Mouse (Mus musculus) midbrain, embryonic 13.5 days (tissue): ENCODE data around the gene Tbl1xr1. TPM values are rescaled to one million over a fixed set of nuclear protein-coding genes. Genes with fewer than 3 reads are reported as not detected.

Experiments
- ATAC-seq: fragments of 200-750 bp; cut with Nextera tagmentation; 2 replicates; pipeline ENCODE4 v1.8.0; 2017; ENCODE audit warnings: mild to moderate bottlenecking, moderate TSS enrichment, moderate library complexity
- H3K27ac ChIP-seq: fragments of 300-500 bp; sonication (generic); 2 replicates; pipeline ENCODE4 v1.5.1; 2015; ENCODE audit warnings: inconsistent platforms, mild to moderate bottlenecking, moderate library complexity
- H3K27me3 ChIP-seq: fragments of 300-500 bp; sonication (generic); 2 replicates; pipeline ENCODE4 v1.6.1; 2015; ENCODE audit warnings: mild to moderate bottlenecking, inconsistent platforms
- H3K36me3 ChIP-seq: fragments of 300-500 bp; sonication (generic); 2 replicates; pipeline ENCODE4 v1.6.1; 2015; ENCODE audit warnings: mild to moderate bottlenecking, inconsistent platforms
- H3K4me1 ChIP-seq: fragments of 300-500 bp; sonication (generic); replicated peaks from 2 replicates; pipeline ENCODE4 v1.6.1; 2015; ENCODE audit warnings: inconsistent platforms
- H3K4me2 ChIP-seq: fragments of 300-500 bp; sonication (generic); replicated peaks from 2 replicates; pipeline ENCODE4 v1.6.1; 2015; ENCODE audit warnings: moderate library complexity, mild to moderate bottlenecking, inconsistent platforms
- H3K4me3 ChIP-seq: fragments of 300-500 bp; sonication (generic); replicated peaks from 2 replicates; pipeline ENCODE4 v1.5.1; 2015; ENCODE audit warnings: mild to moderate bottlenecking, inconsistent platforms
- H3K9ac ChIP-seq: fragments of 300-500 bp; sonication (generic); replicated peaks from 2 replicates; pipeline ENCODE4 v1.6.1; 2015; ENCODE audit warnings: mild to moderate bottlenecking, inconsistent platforms
- H3K9me3 ChIP-seq: fragments of 300-500 bp; sonication (generic); 2 replicates; pipeline ENCODE4 v1.6.1; 2016; ENCODE audit warnings: mild to moderate bottlenecking, inconsistent platforms
- WGBS: fragments of 180-500 bp; shearing (Covaris S2); methylation state at CpG from one replicate; pipeline ENCODE4 v1.1.7; 2015; 5-methylcytosine and 5-hydroxymethylcytosine counted together
- polyA plus RNA-seq: library from polyadenylated mRNA; unstranded; fragments of >200 nt; fragmentation: Nextera tagmentation; extraction: Ambion mirVana; gene quantifications from 2 replicates; pipeline ENCODE4 v1.2.1, GENCODE M21; 2015

The Tbl1xr1 gene
- polyA plus RNA-seq, 1 experiment from 2014 or later: 20.2 TPM

DNA sequence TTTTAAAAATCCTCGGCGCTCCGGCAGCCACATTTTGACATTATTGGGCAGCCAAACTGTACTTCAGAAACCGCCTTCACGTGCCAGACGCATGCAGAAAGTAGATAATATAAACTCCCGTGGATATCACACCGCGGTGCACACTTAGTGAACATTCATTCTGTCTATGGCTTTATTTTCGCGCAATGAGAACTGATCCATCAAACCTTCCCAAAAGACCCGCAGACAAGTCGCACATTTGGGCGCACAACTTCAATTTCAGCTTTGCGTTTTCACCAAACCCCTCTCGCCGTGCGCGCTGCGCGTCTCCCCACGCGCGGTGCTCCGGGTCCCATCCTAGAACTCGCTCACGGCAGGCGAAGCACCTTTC lies 950 bp upstream of the Tbl1xr1 start:
- H3K4me3 ChIP-seq: peak overlapping the region; percentile 91
- no peaks in the 10 kb centered on the region for H3K27me3 ChIP-seq
- no peaks in the 10 kb centered on the region for H3K36me3 ChIP-seq
- peak overlapping the region; percentile 80 for H3K9ac ChIP-seq
- H3K4me2 ChIP-seq: peak overlapping the region; percentile 74
- H3K9me3 ChIP-seq: no peaks in the 10 kb centered on the region
- peaks cover 39% of the 10 kb centered on the region for H3K4me1 ChIP-seq
- WGBS: under 1% methylated on average over 28 of the region's 28 CpGs
- H3K27ac ChIP-seq: peak overlapping the region; percentile 99
- no peak for ATAC-seq

DNA sequence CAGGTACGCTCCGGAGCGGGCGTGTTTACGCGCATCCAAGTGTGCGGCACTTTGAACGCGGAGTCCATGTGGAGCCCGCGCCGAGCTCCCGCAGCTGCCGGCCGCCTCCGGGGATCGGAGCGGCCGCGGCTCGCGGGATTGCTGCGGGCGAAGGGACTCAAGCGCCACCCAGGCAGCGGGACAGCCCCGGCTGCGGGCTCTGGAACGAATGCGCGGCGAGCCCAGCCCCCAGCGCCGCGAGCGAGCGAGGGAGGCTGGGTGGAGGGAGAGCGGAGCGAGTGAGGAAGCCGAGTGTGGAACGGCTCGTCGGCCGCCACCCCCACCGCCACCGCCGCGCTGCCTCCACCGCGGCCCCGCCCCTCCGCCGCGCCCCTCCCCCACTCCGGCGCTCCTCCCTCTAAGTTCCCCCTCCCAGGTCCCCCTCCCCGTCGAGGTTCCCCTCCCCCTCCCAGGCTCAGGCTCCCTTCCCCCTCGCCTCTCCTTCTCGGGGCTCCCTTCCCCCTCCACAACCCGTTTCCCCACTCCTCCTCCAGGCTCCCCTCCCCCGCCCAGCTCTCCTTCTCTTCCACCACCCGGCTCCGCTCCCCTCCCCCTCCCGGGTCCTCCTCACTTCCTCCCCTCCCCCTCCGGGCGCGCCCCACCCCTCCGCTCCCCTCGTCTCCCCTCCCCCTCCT lies 428 bp upstream of the Tbl1xr1 start:
- H3K4me2 ChIP-seq: peak overlapping the region; percentile 74
- H3K9ac ChIP-seq: peak overlapping the region; percentile 80
- no peaks in the 10 kb centered on the region for H3K27me3 ChIP-seq
- peak overlapping the region; percentile 91 for H3K4me3 ChIP-seq
- no peaks in the 10 kb centered on the region for H3K36me3 ChIP-seq
- H3K27ac ChIP-seq: peak overlapping the region; percentile 99
- peak; percentile 92 for ATAC-seq
- no peaks in the 10 kb centered on the region for H3K9me3 ChIP-seq
- peaks cover 39% of the 10 kb centered on the region for H3K4me1 ChIP-seq
- WGBS: 2% methylated on average over 46 of the region's 70 CpGs

DNA sequence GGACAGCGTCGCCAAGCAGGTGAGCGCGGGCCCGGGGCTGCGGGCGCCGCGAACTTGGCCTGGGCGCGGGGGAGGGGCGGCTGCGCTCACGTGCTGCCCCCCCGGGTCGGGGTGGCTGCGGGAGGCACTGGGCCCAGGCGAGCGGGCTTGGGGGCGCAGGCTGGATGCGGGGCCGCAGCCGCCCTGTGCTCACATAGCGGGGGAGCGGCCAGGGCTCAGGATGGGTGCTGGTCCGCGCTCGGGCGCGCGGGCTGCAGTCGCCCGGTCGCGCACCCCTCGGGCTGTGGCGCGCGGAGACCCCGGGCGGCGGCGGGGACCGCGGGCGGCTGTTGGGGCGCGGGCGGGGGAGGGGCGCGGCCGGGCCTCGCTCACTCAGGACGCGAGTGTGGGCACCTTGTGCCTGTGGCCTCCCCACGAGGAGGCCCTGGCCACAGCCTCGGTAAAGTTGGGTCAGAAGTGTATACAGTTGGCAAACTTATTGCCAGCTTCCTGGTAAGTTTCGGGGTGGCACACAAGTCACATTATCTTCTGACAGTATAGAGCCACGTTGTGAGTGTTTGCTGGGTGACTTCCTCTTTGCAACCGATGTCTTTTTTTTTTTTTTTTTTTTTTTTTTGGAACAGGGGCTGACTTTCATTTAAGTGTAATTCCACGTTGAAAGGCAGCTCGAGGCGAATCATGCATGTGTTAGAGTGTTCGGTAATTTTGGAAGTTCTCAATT lies 644 bp downstream of the Tbl1xr1 start:
- H3K4me3 ChIP-seq: peak overlapping the region; percentile 91
- H3K9ac ChIP-seq: peak overlapping the region; percentile 93
- no peaks in the 10 kb centered on the region for H3K36me3 ChIP-seq
- peak overlapping the region; percentile 99 for H3K27ac ChIP-seq
- ATAC-seq: peak; percentile 86
- H3K27me3 ChIP-seq: no peaks in the 10 kb centered on the region
- no peaks in the 10 kb centered on the region for H3K9me3 ChIP-seq
- peaks cover 45% of the 10 kb centered on the region for H3K4me1 ChIP-seq
- WGBS: 0% methylated on average over 63 of the region's 64 CpGs
- peak overlapping the region; percentile 64 for H3K4me2 ChIP-seq

DNA sequence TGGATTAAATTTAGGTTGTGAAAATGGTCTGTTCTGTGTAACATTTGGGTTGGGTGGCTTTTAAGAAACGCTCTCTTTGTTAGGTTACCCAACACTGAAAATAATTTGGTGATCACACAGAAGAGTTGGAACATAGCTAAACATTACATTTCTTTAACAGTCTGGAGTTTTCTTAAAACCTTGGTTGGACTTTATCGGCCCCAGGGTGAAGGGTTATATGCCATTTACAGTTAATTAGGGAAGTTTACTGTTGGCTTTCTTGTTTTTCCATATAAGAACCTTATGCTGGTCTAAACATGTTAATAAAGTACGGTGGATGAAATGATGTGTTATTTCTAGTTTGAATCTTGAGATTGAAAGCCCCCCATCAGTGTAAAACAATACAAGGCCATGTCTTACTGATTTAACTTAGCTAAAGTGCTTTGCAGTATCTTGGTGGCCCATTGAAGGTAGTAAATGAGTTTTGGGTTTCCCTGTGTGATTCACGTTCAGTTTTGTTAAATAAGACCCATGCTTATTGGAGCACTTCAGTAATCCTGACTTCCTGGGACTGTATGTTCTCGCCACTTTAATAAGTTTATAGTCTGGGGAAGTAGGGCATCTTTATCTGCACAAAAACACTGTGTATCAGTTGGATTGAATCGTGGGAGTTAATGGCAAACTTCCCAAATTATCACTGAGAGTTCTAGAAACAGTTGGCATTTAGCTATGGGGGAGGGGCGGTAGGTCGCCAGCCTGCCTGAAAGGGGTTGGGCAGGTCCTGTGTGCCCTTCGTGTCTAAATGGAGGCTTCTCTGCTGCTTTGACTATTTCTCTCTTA lies 1.4 kb downstream of the Tbl1xr1 start:
- Histone ChIP-seq H3K4me3 (peak overlapping the region; percentile 91), H3K9me3 (no peaks in the 10 kb centered on the region), H3K27ac (peak overlapping the region; percentile 99), H3K4me2 (peak overlapping the region; percentile 64), H3K36me3 (no peaks in the 10 kb centered on the region), H3K27me3 (no peaks in the 10 kb centered on the region), H3K4me1 (peaks cover 48% of the 10 kb centered on the region), H3K9ac (peak overlapping the region; percentile 93)
- no peak for ATAC-seq
- 2% methylated on average over 9 of the region's 9 CpGs for WGBS

DNA sequence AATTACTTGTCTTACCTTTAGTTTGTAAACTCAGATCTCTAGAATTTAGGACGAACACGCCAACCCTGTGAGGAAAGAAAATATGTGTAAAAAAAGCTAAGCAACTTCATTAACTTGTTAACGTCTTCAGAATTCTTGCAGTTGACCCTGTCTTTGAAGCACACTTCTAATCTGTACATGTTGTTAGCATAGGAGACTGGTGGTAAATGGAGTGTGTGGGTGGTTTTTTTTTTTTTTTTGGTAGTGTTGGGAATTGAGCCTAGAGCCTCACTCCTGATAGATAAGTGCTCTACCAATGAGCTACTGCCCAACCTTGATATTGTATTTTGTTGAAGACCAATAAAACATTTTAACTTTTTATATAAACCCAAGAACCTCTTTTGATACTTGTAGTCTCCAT lies 2.1 kb downstream of the Tbl1xr1 start:
- H3K27me3 ChIP-seq: no peaks in the 10 kb centered on the region
- peak overlapping the region; percentile 91 for H3K4me3 ChIP-seq
- no peak for ATAC-seq
- no peak overlapping the region for H3K9ac ChIP-seq
- H3K36me3 ChIP-seq: no peaks in the 10 kb centered on the region
- no peaks in the 10 kb centered on the region for H3K9me3 ChIP-seq
- WGBS: 44% methylated on average over 3 of the region's 3 CpGs
- no peak overlapping the region for H3K27ac ChIP-seq
- H3K4me1 ChIP-seq: peaks cover 48% of the 10 kb centered on the region
- peak overlapping the region; percentile 64 for H3K4me2 ChIP-seq

DNA sequence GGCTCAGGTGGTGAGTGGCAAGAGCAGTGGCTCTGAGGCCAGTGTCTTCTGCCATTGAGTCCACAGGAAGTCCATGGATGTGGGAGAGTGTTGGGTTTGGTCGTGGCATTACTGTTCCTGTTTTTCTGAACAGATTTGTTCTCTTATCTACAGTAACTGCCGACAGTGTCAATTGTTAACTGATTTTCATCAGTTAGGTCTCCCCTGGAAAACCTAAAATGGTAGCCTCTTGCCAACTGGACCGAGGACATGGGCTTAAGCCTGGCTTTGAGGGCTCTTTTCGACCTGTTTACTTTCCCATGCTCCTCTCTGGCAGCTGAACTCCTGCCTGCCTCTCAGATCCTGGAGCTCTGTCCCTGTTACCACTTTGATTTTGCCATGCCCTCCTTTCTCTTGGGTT lies 5.4 kb downstream of the Tbl1xr1 start:
- H3K36me3 ChIP-seq: no peaks in the 10 kb centered on the region
- no peaks in the 10 kb centered on the region for H3K27me3 ChIP-seq
- no peak overlapping the region for H3K9ac ChIP-seq
- H3K27ac ChIP-seq: no peak overlapping the region
- H3K4me3 ChIP-seq: no peak overlapping the region
- H3K4me1 ChIP-seq: peaks cover 35% of the 10 kb centered on the region
- WGBS: 82% methylated on average over 4 of the region's 4 CpGs
- no peaks in the 10 kb centered on the region for H3K9me3 ChIP-seq
- no peak overlapping the region for H3K4me2 ChIP-seq
- ATAC-seq: no peak

DNA sequence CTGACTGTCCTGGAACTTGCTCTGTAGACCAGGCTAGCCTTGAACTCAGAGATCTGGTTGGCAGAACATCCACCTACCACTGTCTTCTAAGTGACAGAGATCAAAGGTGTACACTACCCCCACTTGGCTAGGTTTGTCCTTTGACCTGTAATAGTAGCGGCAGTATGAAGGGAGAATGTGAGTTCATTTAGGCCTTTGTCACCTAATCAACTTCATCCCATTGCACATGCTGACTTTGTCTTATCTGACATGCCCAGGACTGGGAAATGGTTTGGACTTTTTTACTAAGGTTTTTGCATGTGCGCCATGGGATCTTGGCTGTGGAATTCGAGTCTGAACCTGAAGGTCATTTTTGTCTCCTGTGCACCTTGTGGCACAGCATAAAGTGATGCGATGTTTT lies 6.4 kb downstream of the Tbl1xr1 start:
- H3K4me2 ChIP-seq: no peak overlapping the region
- H3K4me3 ChIP-seq: no peak overlapping the region
- WGBS: 92% methylated on average over 4 of the region's 4 CpGs
- no peaks in the 10 kb centered on the region for H3K36me3 ChIP-seq
- no peaks in the 10 kb centered on the region for H3K9me3 ChIP-seq
- H3K4me1 ChIP-seq: peaks cover 32% of the 10 kb centered on the region
- no peaks in the 10 kb centered on the region for H3K27me3 ChIP-seq
- no peak overlapping the region for H3K9ac ChIP-seq
- H3K27ac ChIP-seq: no peak overlapping the region
- no peak for ATAC-seq

DNA sequence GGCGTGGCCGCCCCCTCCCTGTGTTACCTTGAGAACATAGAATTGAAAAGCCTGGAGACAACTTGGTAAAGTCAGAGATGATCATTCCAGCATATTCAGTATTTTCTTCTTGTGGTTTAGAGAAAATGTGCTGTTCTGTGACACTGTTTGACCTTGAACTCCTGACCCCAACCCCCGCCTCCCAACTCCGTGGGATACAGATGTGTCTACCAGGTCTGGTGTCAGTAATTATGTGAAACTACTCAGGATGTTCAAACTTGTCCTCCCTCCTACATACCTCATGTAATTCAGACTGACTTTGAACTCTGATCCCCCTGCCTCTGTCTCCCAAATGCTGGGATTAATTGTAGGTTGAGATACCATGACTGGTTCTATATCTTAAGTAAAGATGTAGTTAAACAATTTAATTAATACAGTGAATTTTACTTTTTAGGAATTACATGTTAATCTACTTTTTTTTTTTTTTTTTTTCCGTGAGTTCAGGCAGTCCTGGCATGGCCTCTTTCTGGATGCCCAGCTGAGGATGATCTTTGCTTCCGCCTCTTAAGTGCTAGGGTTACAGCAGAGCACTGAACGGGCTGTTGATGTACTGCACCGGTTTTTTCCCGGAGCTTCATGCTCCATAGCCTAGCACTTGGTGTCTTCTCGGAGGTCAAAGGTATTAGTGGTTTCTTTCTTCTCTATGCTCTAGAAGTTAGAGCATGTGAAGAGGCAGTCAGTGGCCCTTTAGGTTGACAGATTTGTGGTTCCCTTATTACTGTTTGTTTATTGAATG lies 8.0 kb downstream of the Tbl1xr1 start:
- Histone ChIP-seq H3K36me3 (no peaks in the 10 kb centered on the region), H3K4me2 (no peak overlapping the region), H3K4me1 (peaks cover 16% of the 10 kb centered on the region), H3K4me3 (no peak overlapping the region), H3K9ac (no peak overlapping the region), H3K9me3 (no peaks in the 10 kb centered on the region), H3K27ac (no peak overlapping the region), H3K27me3 (no peaks in the 10 kb centered on the region)
- ATAC-seq: no peak
- 89% methylated on average over 10 of the region's 10 CpGs for WGBS

DNA sequence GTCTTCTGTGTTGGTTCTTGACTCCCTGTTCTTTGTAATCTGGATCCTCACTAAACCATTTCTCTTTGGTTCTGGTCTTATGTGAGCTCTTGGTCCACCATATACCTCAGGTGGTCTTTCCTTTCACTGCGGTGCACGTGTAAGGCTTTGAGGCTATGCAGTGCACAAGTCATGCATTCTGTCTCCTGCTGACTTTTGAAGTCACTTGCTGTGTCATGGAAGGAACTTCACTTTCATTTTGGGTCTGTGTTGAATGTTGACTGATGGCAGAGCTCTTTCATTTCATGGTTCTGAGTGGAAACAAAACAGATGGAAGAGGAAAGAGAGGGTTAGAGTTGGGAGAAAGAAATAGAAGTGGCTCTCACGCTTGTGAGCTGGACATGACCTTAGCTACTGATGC lies 13.4 kb downstream of the Tbl1xr1 start:
- Histone ChIP-seq H3K9ac (no peak overlapping the region), H3K27me3 (no peaks in the 10 kb centered on the region), H3K9me3 (no peaks in the 10 kb centered on the region), H3K4me3 (no peak overlapping the region), H3K4me1 (peaks cover 14% of the 10 kb centered on the region), H3K36me3 (no peaks in the 10 kb centered on the region), H3K4me2 (no peak overlapping the region), H3K27ac (no peak overlapping the region)
- WGBS: 91% methylated on average over 3 of the region's 3 CpGs
- ATAC-seq: no peak

DNA sequence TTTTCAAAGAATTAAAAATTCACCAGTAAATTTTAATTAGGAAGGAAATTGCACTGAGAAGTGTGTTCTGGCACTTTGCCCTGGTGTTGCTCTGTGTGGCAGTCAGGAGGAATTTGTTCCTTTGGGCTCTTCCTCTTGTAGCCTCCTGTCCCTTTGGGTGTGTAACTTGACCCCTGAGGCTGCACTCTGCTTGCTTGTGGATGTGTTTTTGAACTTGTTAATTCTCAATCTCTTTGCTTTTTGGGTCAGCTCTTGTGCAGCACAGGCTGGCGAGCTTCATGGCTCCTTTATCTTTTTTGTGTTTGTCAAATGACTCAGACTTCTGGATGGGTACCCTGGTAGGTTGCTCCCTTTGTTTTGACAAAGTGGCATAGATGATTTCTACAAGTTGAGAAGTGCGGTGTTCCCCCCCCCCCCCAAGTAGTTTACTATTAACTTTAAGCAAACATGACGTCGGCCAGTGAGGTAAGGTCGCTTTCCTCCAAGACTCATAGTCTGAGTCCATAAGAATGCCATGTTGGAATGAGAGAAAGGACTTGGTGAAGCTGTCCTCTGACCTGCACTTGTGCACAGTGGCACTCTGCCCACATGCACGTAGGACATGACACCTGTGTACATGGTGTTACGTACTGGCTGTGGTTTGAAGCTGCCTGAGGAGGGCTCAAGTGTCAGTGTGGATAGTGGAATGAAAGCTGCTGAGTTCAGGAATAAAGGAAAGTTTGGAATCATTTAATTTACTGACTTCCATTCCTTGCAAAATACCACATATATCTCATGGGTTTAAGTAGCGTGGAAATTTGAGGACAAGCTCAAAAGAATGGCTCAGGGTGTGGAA lies 14.2 kb downstream of the Tbl1xr1 start:
- Histone ChIP-seq H3K4me2 (no peak overlapping the region), H3K9ac (no peak overlapping the region), H3K9me3 (no peaks in the 10 kb centered on the region), H3K27me3 (no peaks in the 10 kb centered on the region), H3K27ac (no peak overlapping the region), H3K4me3 (no peak overlapping the region), H3K36me3 (no peaks in the 10 kb centered on the region), H3K4me1 (peaks cover 14% of the 10 kb centered on the region)
- ATAC-seq: no peak
- WGBS: 91% methylated on average over 8 of the region's 8 CpGs

DNA sequence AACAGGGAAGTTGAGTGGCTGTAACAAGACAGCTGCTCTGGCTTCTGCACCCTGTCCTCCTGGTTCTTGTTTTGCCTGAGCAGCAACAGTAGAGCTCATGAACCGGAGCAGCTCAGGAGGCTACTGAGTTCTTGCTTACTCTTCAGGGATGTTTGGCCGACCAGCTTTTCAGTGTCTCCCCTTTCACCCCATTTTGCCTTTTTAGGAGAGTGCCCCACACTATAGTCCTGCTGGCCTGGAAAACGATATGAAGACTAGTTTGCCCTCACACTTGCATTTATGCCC lies 14.8 kb downstream of the Tbl1xr1 start:
- Histone ChIP-seq H3K4me1 (peaks cover 14% of the 10 kb centered on the region), H3K27me3 (no peaks in the 10 kb centered on the region), H3K4me3 (no peak overlapping the region), H3K4me2 (no peak overlapping the region), H3K9ac (no peak overlapping the region), H3K36me3 (no peaks in the 10 kb centered on the region), H3K9me3 (no peaks in the 10 kb centered on the region), H3K27ac (no peak overlapping the region)
- no peak for ATAC-seq
- 89% methylated on average over 3 of the region's 3 CpGs for WGBS
